Mouse (Mus musculus) hindbrain, embryonic 11.5 days (tissue): Measurements from ENCODE around the gene Ppp6c. TPM values are rescaled to one million over a fixed set of nuclear protein-coding genes. Genes with fewer than 3 reads are reported as not detected.
"Not testable (repeated sequence)": the region's sequence is repeated elsewhere in the genome, so short reads cannot be mapped to it uniquely, and the experiment has no call there.

Experiments used
- ATAC-seq: fragments of 200-750 bp; cut with Nextera tagmentation; 2 replicates; pipeline ENCODE4 v1.8.0; 2017; ENCODE audit warnings: mild to moderate bottlenecking, moderate TSS enrichment, moderate library complexity; ENCODE audit not compliant: low FRiP score
- DNase-seq: peaks from one replicate; pipeline ENCODE4 v3.0.0-alpha.2; 2015; ENCODE audit warnings: low spot score
- H3K27ac ChIP-seq: fragments of 300-500 bp; sonication (generic); 2 replicates; pipeline ENCODE4 v1.5.1; 2014; ENCODE audit warnings: mild to moderate bottlenecking, low read depth, low read length
- H3K27me3 ChIP-seq: fragments of 300-500 bp; sonication (generic); 2 replicates; pipeline ENCODE4 v1.6.1; 2014; ENCODE audit warnings: mild to moderate bottlenecking, low read length, moderate library complexity, mixed read lengths; ENCODE audit not compliant: control insufficient read depth, insufficient read depth
- H3K36me3 ChIP-seq: fragments of 300-500 bp; sonication (generic); 2 replicates; pipeline ENCODE4 v1.6.1; 2014; ENCODE audit warnings: mild to moderate bottlenecking, low read length, moderate library complexity, mixed read lengths; ENCODE audit not compliant: control insufficient read depth, insufficient read depth
- H3K4me1 ChIP-seq: fragments of 300-500 bp; sonication (generic); replicated peaks from 2 replicates; pipeline ENCODE4 v1.6.1; 2014; ENCODE audit warnings: low read length, mixed read lengths; ENCODE audit not compliant: control insufficient read depth, insufficient read depth
- H3K4me2 ChIP-seq: fragments of 300-500 bp; sonication (generic); replicated peaks from 2 replicates; pipeline ENCODE4 v1.6.1; 2014; ENCODE audit warnings: mild to moderate bottlenecking, low read depth, low read length
- H3K4me3 ChIP-seq: fragments of 300-500 bp; sonication (generic); 2 replicates; pipeline ENCODE4 v1.5.1; 2014; ENCODE audit warnings: low read depth, low read length
- H3K9ac ChIP-seq: fragments of 300-500 bp; sonication (generic); 2 replicates; pipeline ENCODE4 v1.6.1; 2014; ENCODE audit warnings: low read depth, low read length
- H3K9me3 ChIP-seq: fragments of 300-500 bp; sonication (generic); 2 replicates; pipeline ENCODE4 v1.6.1; 2016; ENCODE audit warnings: low read length; ENCODE audit not compliant: control insufficient read depth
- WGBS: fragments of 180-500 bp; shearing (Covaris S2); extraction: QIAGEN DNeasy Blood & Tissue Kit; methylation state at CpG from one replicate; pipeline ENCODE4 v1.1.7; 2014; 5-methylcytosine and 5-hydroxymethylcytosine counted together
- polyA plus RNA-seq: library from polyadenylated mRNA; unstranded; fragments of >200 nt; fragmentation: Nextera tagmentation; extraction: Ambion mirVana; gene quantifications from 2 replicates; pipeline ENCODE4 v1.2.1, GENCODE M21; 2014

The Ppp6c gene
- polyA plus RNA-seq, result 90.5 and 96.3 TPM in 2 replicates

GRCm38 (mm10) chr2:39226019-39226640 lies at the start of gene Ppp6c:
Gene Ppp6c (minus strand): TSS chr2:39226451.
- peak within 1 kb of the TSS; percentile 73 for H3K4me3 ChIP-seq
- no peaks in the 10 kb centered on the region for H3K9me3 ChIP-seq
- under 1% methylated on average over 56 of the region's 56 CpGs for WGBS
- 0 out of 2 replicates have a peak, but pooled peaks cover 2% of the 10 kb centered on the region for H3K4me1 ChIP-seq
- H3K36me3 ChIP-seq, result no peaks in the 10 kb centered on the region
- H3K4me2 ChIP-seq, result peak within 1 kb of the TSS; percentile 52
- ATAC-seq (peak; percentile 98), DNase-seq (peak; percentile 96)
- peak within 1 kb of the TSS; percentile 90 for H3K27ac ChIP-seq
- peak within 1 kb of the TSS; percentile 76 for H3K9ac ChIP-seq
- H3K27me3 ChIP-seq, result no peaks in the 10 kb centered on the region

GRCm38 (mm10) chr2:39268357-39268756 lies 42.1 kb upstream of the Ppp6c start:
- peak; percentile 51; the same call in 1 of the 2 replicates for ATAC-seq
- H3K4me2 ChIP-seq, result no peak overlapping the region
- H3K4me3 ChIP-seq, result no peak overlapping the region

GRCm38 (mm10) chr2:39252275-39252674 lies 26.0 kb upstream of the Ppp6c start:
- not testable (repeated sequence) for H3K27ac ChIP-seq, H3K9me3 ChIP-seq, DNase-seq, H3K4me3 ChIP-seq, H3K36me3 ChIP-seq, H3K9ac ChIP-seq, H3K4me1 ChIP-seq, ATAC-seq, H3K27me3 ChIP-seq, H3K4me2 ChIP-seq
- 95% methylated on average over 11 of the region's 11 CpGs for WGBS

More at GRCm38 (mm10) chr2:39268357-39268756, 42.1 kb upstream of the Ppp6c start:
- Histone ChIP-seq H3K36me3 (no peaks in the 10 kb centered on the region), H3K27ac (no peak overlapping the region), H3K9me3 (no peaks in the 10 kb centered on the region), H3K4me1 (no peaks in the 10 kb centered on the region), H3K9ac (no peak overlapping the region), H3K27me3 (no peaks in the 10 kb centered on the region)
- peak; percentile 49 for DNase-seq
- WGBS, result 54% methylated on average over 3 of the region's 3 CpGs

- not testable (repeated sequence) for H3K9ac ChIP-seq, H3K27ac ChIP-seq, DNase-seq, H3K4me3 ChIP-seq, H3K36me3 ChIP-seq, ATAC-seq, H3K9me3 ChIP-seq, H3K4me2 ChIP-seq, H3K4me1 ChIP-seq, H3K27me3 ChIP-seq
- 91% methylated on average over 5 of the region's 11 CpGs for WGBS
Measured at GRCm38 (mm10) chr2:39246862-39247261, 20.6 kb upstream of the Ppp6c start.

GRCm38 (mm10) chr2:39226731-39227130 lies 480 bp upstream of the Ppp6c start:
- Histone ChIP-seq H3K4me2 (peak overlapping the region; percentile 14; the same call in 1 of the 2 replicates), H3K9me3 (no peaks in the 10 kb centered on the region), H3K36me3 (no peaks in the 10 kb centered on the region), H3K4me1 (0 out of 2 replicates have a peak, but pooled peaks cover 2% of the 10 kb centered on the region), H3K9ac (peak overlapping the region; percentile 42; the same call in 1 of the 2 replicates), H3K4me3 (peak overlapping the region; percentile 73), H3K27ac (no peak overlapping the region), H3K27me3 (no peaks in the 10 kb centered on the region)
- ATAC-seq (peak; percentile 4; the same call in 1 of the 2 replicates), DNase-seq (no peak)
- 29% methylated on average over 3 of the region's 3 CpGs for WGBS

GRCm38 (mm10) chr2:39225331-39226018 lies 776 bp downstream of the Ppp6c start:
- H3K9me3 ChIP-seq, ATAC-seq, H3K27me3 ChIP-seq, H3K4me1 ChIP-seq, H3K36me3 ChIP-seq: not testable (repeated sequence)
- H3K27ac ChIP-seq, result peak overlapping the region; percentile 90
- 5% methylated on average over 25 of the region's 36 CpGs for WGBS
- H3K9ac ChIP-seq, result peak overlapping the region; percentile 76
- H3K4me2 ChIP-seq, result peak overlapping the region; percentile 52
- H3K4me3 ChIP-seq, result peak overlapping the region; percentile 73
- DNase-seq, result peak; percentile 24

- no peak for DNase-seq
- H3K9me3 ChIP-seq, result no peaks in the 10 kb centered on the region
- no peak overlapping the region for H3K27ac ChIP-seq
- no peaks in the 10 kb centered on the region for H3K36me3 ChIP-seq
- H3K9ac ChIP-seq, result no peak overlapping the region
- H3K4me3 ChIP-seq, result no peak overlapping the region
- no peak for ATAC-seq
- H3K4me2 ChIP-seq, result peak overlapping the region; percentile 52
- H3K4me1 ChIP-seq, result 0 out of 2 replicates have a peak, but pooled peaks cover 2% of the 10 kb centered on the region
- H3K27me3 ChIP-seq, result no peaks in the 10 kb centered on the region
Measured at GRCm38 (mm10) chr2:39224621-39225020, 1.6 kb downstream of the Ppp6c start.

GRCm38 (mm10) chr2:39220010-39220409 lies 6.2 kb downstream of the Ppp6c start:
- Histone ChIP-seq H3K27ac (no peak overlapping the region), H3K36me3 (no peaks in the 10 kb centered on the region), H3K4me2 (no peak overlapping the region), H3K4me3 (no peak overlapping the region), H3K9me3 (no peaks in the 10 kb centered on the region), H3K27me3 (no peaks in the 10 kb centered on the region), H3K4me1 (0 out of 2 replicates have a peak, but pooled peaks cover 2% of the 10 kb centered on the region), H3K9ac (no peak overlapping the region)
- DNase-seq (no peak), ATAC-seq (no peak)
- 92% methylated on average over 6 of the region's 6 CpGs for WGBS
